Mouse (Mus musculus): ENCODE measurements around the gene Shkbp1.

Gene Shkbp1

DNA sequence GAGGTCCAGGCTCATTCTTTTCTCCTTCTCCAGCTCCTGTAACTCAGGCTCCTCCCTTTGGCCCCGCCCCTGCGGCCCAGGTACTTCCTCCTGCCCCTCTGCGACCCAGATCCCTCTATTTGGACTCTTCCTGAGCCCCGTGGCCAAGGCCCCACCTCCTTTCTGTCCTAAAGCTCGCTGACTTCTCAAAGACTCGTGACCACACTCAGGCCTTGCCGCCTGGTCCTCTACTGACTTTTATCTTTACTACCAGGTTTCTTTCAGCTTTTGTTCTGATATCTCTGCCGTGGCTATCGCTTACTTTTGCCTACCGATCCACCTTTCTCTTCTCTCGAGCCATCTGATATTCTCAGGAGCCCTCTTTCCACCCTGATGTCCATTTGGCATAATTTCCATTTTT is 12.2 kb upstream of the Shkbp1 start:
- in situ Hi-C loops (cut with MboI; ENCODE audit: unreplicated experiment in 2 of 2) = no loop called here

DNA sequence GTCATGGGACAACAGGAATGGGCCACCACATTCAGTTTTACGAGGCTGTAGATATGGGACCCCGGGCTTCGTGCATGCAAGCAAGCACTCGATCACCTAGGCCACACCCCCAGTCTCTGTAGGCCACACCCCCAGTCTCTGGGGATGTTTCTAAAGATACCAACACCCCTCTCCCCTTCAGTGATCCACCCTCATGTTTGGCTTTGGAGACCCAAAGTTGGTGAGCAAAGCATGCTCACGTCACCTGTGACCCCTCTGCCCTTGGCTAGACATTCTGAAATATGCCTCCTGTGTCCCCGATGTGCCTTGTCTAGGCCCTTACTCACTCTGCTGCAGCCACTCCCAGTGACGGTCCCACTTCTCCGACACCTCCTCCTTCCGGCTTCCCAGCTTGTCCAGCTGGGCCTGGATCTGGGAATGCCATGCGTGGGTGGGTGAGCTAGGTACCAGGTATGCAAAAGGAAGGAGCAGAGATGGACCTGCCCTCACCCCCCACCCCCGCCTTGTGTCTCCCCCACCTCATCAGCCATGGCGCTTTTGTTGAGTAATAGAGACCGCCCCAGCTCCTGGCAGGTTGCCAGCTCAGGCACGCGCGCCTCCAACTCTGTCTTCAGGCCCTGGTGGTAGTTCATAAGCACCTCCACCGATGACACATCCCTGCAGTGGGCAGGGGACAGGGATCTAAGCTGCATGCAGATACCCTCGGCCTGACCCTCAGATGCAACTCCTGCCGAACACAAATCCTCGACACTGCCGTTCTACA is 10.4 kb upstream of the Shkbp1 start:
- in situ Hi-C loops (cut with MboI; ENCODE audit: unreplicated experiment in 2 of 2) = no loop called here

DNA sequence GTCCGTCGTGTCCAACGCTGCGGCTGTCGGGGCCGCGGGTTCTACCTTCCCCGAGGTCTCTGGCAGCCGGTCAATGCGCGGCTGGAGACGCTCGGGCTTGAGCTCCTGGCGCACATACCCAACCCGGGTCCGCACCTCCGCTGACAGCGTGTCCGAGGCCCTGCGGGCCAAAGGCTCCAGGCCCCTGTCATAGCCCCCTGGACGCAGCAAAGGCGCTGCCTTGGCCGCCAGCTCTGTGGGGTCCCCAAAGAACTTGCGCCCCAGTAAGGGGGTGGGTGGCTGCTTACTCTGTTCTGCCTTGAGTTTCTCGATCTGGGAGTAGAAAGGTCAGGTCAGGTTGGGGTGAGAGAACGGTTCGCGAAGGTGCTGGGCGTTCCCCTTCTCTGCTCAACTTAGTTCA is 8.6 kb upstream of the Shkbp1 start:
- in situ Hi-C loops (cut with MboI; ENCODE audit: unreplicated experiment in 2 of 2) = no loop called here

DNA sequence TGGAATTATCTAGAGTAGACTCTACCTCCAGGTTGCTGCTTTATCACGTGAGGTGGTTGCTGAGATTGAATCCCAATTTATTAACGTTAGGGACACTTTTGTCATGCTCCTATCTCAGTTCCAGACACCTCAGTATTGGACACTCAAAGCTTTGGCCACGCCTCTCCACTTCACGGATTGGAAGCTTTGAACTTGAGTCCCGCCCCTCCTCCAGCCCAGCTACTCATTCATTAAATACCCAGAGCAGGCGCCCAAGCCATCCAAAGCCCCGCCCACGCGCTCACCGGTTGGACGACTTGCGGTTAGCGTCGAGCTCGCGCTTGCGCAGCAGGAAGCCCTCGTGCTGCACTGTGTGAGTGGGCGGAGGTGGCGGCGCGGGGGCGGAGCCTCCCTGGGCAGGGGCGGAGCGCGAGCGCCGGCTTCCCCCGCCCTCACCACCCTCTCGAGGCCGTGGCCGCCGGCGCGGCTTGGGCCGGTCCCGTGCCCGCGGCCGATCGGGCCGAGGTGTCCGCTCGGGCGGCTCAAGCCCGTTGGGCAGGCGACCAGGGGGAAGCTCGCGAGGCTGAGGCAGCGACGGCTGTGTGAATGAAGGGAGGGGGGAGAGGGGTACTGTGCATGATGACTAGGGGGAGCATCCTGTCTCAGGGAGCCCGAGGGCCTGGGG is 5.6 kb upstream of the Shkbp1 start:
- in situ Hi-C loops (cut with MboI; ENCODE audit: unreplicated experiment in 2 of 2) = no loop called here

DNA sequence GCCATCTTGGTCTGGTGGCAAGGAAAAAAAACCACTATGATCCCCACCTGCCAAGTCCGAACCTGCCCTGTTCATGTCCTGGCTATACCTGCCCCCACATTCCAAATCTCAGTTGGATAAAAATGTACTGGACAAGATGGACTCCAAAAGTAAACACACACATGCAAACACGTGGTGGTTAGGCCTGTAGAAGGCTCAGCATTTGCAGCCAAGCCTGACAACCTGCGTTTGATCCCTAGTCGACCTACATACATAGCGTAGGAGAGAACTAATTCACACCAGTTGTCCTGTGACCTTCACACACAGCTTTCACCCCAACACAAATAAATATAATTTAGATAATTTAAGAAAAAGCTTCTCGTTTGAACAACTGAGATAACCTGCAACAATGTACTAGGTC is 4.9 kb upstream of the Shkbp1 start:
- in situ Hi-C loops (cut with MboI; ENCODE audit: unreplicated experiment in 2 of 2) = no loop called here

DNA sequence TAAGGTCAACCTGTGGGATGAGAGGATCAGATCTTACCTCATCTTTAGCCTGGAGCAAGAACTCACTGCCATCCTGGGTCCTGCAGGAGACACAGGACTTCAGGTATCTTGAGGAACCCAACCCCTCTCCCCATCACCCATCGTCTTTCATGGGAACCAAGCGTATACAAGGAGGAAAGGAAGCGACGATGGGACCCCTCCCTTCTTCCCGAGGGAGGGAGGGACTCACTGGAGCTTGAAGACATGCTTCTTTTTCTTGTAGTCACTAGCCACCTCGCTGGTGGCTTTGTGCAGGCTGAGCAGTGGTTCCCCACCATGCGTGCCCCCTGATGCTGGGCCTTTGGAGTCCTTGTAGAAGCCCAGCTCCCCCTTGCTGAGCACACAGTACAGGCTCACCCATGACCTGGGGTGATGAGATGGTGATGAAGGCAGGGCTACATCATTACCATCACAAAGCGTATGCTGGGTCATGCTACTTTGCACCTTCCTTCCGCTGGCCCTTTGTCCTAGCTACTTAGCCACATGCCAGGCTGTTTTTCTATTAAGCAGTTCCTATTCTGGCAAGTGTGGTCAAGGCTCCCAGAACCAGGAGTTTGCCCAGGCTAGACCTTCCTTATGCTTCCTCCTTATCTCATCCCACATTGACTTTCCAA is 4.0 kb upstream of the Shkbp1 start:
- in situ Hi-C loops (cut with MboI; ENCODE audit: unreplicated experiment in 2 of 2) = loop anchor here (5.0 kb wide), 1 partner anchor 87 kb away; the partner anchor contains the start of genes Blvrb (in 2 of the 2) and Sptbn4 (in 2 of the 2)

DNA sequence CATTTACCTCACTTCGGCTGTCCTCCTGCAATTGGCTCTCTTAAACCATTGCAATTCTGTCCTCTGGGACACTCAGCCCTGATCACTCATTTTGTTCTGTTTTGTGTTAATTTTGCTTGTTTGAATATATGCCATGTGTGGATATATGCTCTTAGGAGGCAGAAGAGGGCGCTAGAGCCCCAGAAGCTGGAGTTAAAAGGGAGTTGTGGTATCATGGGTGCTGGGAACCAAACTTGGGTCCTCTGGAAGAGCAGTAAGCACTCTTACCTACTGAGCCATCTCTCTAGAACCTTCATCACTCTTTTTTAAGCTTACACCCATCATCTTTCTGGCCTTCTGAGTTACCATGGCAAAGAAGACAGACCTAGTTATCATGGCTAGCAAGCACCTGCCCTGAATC is 3.3 kb upstream of the Shkbp1 start:
- in situ Hi-C loops (cut with MboI; ENCODE audit: unreplicated experiment in 2 of 2) = loop anchor here (5.0 kb wide), 1 partner anchor 88 kb away; the partner anchor contains the start of genes Blvrb (in 2 of the 2) and Sptbn4 (in 2 of the 2)

DNA sequence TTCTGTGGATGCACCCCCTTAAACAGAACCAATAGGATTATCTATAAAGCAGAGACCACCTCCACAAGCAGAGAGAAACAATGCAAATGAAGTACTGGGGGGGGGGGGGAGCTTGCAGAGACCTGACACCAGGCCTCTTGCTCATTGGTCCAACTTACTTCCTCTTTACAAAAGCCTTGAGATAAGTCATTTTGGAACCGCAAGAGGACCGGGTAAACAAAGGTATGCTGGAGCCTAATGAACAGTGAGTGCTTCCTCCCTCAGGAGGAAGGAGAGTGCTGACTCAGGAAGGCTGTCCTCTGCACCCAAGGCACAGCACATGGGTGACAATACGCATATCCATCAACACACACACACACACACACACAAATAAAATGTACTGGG is 1.8 kb upstream of the Shkbp1 start:
- in situ Hi-C loops (cut with MboI; ENCODE audit: unreplicated experiment in 2 of 2) = loop anchor here (5.0 kb wide), 1 partner anchor 90 kb away; the partner anchor contains the start of genes Blvrb (in 2 of the 2) and Sptbn4 (in 2 of the 2)

DNA sequence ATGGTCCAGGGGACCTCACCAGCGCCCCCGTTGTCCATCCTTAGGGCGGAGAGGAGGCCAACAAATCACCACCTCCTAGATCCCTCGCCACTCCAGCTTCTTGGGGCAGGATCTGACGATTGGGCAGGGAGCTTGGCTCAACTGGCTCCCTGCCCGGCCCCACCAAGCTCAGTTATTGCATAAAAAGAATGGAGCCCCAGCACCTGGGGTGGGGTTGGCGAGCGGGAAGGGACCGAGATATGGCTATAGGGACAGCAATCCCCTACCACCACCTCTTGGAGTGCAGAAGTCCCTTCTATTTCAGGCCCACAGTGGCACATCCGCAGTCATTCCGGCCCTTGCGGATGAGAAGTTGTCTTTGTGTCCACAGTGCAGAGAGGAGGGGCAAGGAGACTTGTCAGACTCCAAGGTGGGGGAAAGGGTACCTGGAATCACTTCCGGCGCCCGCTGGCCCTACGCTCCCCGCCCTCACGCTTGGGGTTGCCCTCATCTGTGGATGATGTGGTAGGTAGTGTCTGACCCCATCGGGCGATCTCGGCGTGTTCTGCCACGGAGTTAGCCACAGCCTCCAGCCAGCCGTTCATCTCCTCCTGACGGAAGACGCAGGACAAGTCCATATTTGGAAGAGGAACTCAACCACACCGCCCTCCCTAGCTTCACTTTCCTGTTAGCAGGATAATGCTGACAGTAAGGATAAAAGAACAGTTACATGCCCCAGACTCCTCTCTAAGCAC is 1.2 kb upstream of the Shkbp1 start, which contains the start of gene Gm20479:
Gene Gm20479 (minus strand): TSS at position 559 of the 734 bp plus-strand sequence.
- in situ Hi-C loops (cut with MboI; ENCODE audit: unreplicated experiment in 2 of 2) = loop anchor here (5.0 kb wide), 1 partner anchor 90 kb away; the partner anchor contains the start of genes Blvrb (in 2 of the 2) and Sptbn4 (in 2 of the 2)

DNA sequence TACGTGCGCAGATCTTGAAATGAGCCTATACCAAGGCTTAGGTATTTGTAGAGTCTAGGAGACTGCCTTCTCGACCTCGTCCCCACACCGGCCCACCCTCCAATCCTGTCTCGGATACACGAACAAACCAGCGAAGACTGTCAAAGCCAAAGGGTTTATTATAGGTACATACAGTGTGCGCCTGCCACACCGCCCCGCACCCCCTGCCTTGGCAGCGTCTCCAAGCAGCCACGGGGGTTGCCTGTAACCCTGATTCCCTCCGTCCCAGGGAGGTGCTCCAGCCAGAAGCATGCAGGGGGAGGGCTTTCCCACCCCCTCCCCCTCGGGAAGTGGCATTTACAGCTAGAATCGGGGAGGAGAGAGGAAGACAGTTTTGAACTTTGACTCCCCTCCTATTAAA is 429 bp upstream of the Shkbp1 start:
- in situ Hi-C loops (cut with MboI; ENCODE audit: unreplicated experiment in 2 of 2) = loop anchor here (5.0 kb wide), 1 partner anchor 91 kb away; the partner anchor contains the start of genes Blvrb (in 2 of the 2) and Sptbn4 (in 2 of the 2)

DNA sequence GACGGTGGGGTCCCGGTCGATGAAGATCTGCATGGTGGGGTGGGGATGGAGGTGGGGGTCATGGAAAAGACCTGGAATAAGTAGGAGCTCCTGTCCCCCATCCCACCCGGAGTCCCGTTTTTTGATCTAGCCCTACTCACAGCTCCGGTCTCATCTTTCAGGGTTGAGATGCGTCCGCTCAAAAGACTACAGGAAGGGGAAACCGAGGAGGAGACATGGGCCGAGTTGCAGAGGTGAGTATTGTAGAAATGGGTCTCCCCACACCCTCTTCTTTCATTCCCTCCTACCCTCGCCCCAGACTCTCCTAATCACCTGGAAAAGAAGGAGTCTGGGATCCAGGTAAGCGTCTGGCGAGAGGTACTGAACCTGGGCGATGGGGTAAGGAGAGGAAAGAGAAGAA is 558 bp downstream of the Shkbp1 start:
- in situ Hi-C loops (cut with MboI; ENCODE audit: unreplicated experiment in 2 of 2) = loop anchor here (5.0 kb wide), 1 partner anchor 92 kb away; the partner anchor contains the start of genes Blvrb (in 2 of the 2) and Sptbn4 (in 2 of the 2)

DNA sequence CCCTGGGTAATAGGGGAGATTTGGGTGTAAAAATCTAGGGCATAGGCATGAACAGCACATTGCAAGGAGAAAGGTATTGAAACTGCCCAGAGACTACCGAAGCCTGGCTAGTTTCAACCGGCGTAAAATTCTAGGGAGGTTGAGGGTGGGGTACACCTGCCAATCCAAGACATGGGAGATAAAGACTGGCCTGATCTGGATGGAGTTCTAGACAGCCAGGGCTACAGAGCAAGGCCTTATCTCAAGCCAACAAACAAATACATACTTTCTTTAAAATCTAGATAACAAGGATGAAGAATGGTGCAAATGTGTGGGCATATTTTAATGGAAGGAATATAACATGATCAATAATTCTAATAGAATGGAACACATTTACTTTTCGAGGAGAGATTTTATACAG is 1.0 kb downstream of the Shkbp1 start:
- in situ Hi-C loops (cut with MboI; ENCODE audit: unreplicated experiment in 2 of 2) = loop anchor here (5.0 kb wide), 1 partner anchor 93 kb away; the partner anchor contains the start of genes Blvrb (in 2 of the 2) and Sptbn4 (in 2 of the 2)

DNA sequence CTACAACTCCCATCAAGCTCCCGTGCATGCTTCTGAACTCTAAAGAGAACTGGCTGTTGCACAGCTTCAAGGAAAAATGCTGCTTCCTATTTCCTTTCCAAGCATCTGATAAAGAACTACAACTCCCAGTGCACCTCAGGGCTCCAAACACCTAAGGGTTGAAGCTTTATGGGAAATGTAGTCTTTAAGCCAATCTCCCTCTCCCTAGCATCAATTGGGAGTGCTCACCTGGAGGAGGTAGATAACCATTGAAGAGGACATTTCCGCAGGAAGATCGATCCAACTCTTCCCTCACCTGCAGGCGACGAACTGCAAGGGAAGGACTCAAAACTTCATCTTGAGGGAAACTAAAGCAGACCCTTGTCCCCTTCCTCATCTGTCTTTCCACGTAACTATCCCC is 1.7 kb downstream of the Shkbp1 start:
- in situ Hi-C loops (cut with MboI; ENCODE audit: unreplicated experiment in 2 of 2) = no loop called here

DNA sequence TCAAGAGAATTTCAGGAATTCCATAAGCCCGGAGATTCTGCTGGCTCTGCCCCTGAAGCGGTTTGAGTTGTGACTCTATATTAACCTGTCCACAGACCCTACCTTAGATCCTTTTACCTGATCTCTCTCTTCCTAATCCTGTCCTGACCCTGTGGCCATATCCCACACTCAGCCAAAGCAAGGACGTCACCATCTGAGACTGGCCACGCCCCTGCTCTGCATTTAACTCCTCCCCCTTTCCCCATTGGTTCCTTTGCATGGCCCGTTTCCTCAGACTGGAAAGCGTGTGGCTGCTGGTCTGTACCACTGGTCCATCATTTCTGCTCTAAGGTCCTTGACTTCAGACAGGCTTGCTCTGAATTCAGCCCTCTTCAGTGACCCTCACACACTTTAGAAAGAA is 10.4 kb downstream of the Shkbp1 start:
- in situ Hi-C loops (cut with MboI; ENCODE audit: unreplicated experiment in 2 of 2) = loop anchor here in 1 of 2 experiments (10.0 kb wide), 1 partner anchor 179 kb away; the partner anchor contains the start of gene Hipk4

DNA sequence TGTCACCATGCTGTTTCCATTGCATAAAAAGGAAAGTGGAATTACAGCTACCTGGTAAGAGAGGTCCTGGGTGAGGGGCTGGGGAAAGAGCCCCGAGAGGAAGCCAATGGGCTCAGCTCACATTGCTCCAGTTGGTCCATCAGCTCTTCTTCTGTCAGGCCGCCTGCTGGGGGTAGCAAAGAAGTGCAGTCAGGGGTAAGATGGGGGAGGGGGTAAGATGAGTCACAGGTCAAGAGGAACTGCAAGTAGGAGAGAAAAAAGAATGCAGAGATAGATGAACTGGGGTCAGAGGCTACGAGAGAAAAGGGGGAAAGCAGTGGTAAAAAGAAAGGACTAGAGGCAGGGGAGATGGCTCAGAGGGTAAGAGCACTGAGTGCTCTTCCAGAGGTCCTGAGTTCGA is 13.2 kb downstream of the Shkbp1 start:
- in situ Hi-C loops (cut with MboI; ENCODE audit: unreplicated experiment in 2 of 2) = loop anchor here (5.0 to 10.0 kb wide), 2 partner anchors 45 to 182 kb away; partner anchors contain the start of gene Hipk4 (in 1 of the 2)

DNA sequence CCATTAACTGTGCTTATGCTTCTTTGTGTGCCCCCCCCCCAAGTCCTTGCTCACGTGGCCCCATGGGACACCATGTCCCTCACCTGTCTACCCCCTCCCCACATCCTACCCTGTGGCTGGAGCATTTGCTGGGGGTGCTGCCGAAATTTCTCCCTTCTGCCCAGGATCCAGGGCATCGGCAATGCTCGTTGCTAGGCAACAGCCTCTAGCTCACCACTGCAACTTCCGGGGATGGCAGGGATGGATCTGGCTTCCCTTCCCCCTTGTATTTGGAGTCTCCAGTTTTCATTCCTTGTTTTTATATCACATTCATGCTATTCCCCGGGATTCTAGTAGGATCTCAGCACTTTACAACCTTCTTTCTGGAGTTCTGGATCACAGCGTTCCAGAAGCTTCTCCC is 16.3 kb downstream of the Shkbp1 start:
- in situ Hi-C loops (cut with MboI; ENCODE audit: unreplicated experiment in 2 of 2) = loop anchor here (5.0 to 10.0 kb wide), 6 partner anchors 155 to 343 kb away; partner anchors contain the start of gene Prx (in 1 of the 2)

DNA sequence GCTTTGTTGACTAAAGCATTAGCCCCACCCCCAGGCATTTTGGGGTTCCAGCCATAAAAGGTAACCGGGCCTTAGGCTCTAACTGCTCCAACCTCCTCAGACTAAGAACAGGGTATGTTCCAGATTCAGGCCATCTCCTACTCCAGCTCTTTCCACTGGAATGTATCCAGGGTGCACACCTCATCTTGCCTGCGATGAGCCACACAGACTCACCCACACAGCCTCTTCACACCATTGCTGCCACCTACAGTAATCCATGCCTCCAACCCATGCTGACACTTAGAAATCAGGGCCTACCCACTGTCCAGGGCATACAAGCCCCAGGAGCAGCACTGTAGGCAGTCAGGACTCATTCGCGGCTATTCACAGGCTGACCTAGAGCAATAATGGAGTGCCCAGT is 16.7 kb downstream of the Shkbp1 start:
- in situ Hi-C loops (cut with MboI; ENCODE audit: unreplicated experiment in 2 of 2) = loop anchor here (5.0 to 10.0 kb wide), 6 partner anchors 156 to 343 kb away; partner anchors contain the start of gene Prx (in 1 of the 2)

DNA sequence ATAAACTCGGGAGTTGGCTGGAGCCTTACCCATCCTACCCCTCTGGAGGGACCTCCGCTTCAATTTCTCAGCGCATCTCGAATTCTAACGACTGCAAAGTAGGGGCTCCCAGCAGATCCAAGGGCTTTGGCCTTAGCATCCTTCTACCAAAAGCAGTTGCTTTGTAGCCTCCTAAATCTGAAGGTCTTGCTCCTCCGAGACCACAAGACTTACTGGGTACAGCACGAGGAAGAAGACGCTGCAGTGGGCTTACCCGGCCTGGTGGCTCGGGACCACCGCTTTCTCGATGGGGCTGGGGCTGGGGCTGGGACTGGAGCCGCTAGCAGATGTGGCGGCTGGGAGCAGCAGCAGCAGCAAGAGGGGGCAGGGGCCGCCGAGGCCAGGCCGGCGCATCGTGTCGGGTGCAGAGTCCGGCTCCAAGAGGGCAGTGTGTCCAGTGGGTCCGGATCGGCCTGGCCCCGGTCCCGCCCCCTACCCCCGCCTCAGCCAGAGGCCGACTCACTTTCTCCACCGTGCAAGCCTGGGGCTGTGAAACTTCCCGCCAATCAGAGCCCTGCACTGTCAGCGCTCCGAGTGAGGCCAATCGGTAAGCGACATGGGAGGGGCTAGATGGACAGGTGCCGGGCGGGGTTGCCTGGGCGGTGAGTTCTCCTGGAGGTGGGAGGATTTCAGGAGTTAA is 18.5 kb downstream of the Shkbp1 start, which contains the start of gene Ltbp4:
Gene Ltbp4 (minus strand): TSS at position 518 of the 679 bp plus-strand sequence.
- in situ Hi-C loops (cut with MboI; ENCODE audit: unreplicated experiment in 2 of 2) = loop anchor here (5.0 to 10.0 kb wide), 6 partner anchors 157 to 345 kb away; partner anchors contain the start of gene Prx (in 1 of the 2)

Data from v-Abl transformed pro-B cells (cell line).